Mouse (Mus musculus): ENCODE results near the gene Sppl2b.

GRCm38 (mm10) chr10:80915260-80915659 lies 60.2 kb downstream of the Sppl2b start:
- TF ChIP-seq EP300 (IDR thresholded peaks at IDR 0.05; ENCODE audit: low read depth) (peak; percentile 47; the same call in 1 of the 2 replicates), CTCF (IDR thresholded peaks at IDR 0.05; ENCODE audit: low read depth) (no peak)

All from liver, postnatal 0 days (tissue).